16 mouse cellular contexts compared by ENCODE assay signal in genomic region chr6:146436916-146437496, GRCm38 (mm10).
DNase-seq lines count a peak whose midpoint lies in the region; ATAC-seq and TF ChIP-seq lines count a peak whose summit lies in the region.
"Had no signal": no experiment of that assay in that cellular context is flagged by ENCODE, and none has a peak within 500 bp of the region (broad histone marks: within the 10 kb centered on the region; RNA-seq: fewer than 3 reads in every experiment).

No protein-coding gene starts in this region.

- H3K27ac ChIP-seq in intestine, embryonic 14.5 days (ENCODE audit: low read depth): no peak overlapping the region
- no peak overlapping the region for H3K27ac ChIP-seq in intestine, embryonic 16.5 days (ENCODE audit: low read length)
- H3K27ac ChIP-seq in embryonic facial prominence, embryonic 11.5 days (replicated peaks; ENCODE audit: low read depth, low read length): no peak overlapping the region
- H3K27ac ChIP-seq in midbrain, embryonic 12.5 days (replicated peaks): no peak overlapping the region
- H3K27ac ChIP-seq in lung, postnatal 0 days (ENCODE audit: low read length): no peak overlapping the region
- H3K27ac ChIP-seq: embryonic facial prominence, embryonic 12.5 days; neural tube, embryonic 13.5 days had no signal

- TF ChIP-seq EP300 in lung, postnatal 0 days (IDR thresholded peaks at IDR 0.05): no peak

- WGBS in intestine, embryonic 14.5 days: 57% methylated on average over 12 of the region's 12 CpGs
- WGBS in intestine, embryonic 16.5 days: 61% methylated on average over 12 of the region's 12 CpGs
- WGBS in embryonic facial prominence, embryonic 11.5 days: 55% methylated on average over 12 of the region's 12 CpGs
- WGBS in midbrain, embryonic 12.5 days: 59% methylated on average over 12 of the region's 12 CpGs
- WGBS in lung, postnatal 0 days: 54% methylated on average over 12 of the region's 12 CpGs

- peak; percentile 56 for DNase-seq in intestine, embryonic 14.5 days (ENCODE audit: low spot score)
- peak; percentile 32 for DNase-seq in ES-CJ7 (ENCODE audit: low read depth, low spot score)
- DNase-seq in embryonic facial prominence, embryonic 11.5 days (ENCODE audit: low spot score): peak; percentile 31
- no peak for DNase-seq in thymus, postnatal 0 days (ENCODE audit: low spot score)
- no peak for DNase-seq in heart, postnatal 10 days
- no peak for DNase-seq in lung, postnatal 0 days (ENCODE audit: low spot score)
- DNase-seq: adrenal gland, postnatal 14 days; cerebellum, adult 11 months; heart, postnatal 14 days; kidney, postnatal 25 days; lung, postnatal 4 days had no signal

- no peak for ATAC-seq in intestine, embryonic 14.5 days (replicated peaks; ENCODE audit: low FRiP score, low TSS enrichment, low read depth)
- no peak for ATAC-seq in intestine, embryonic 16.5 days
- no peak for ATAC-seq in embryonic facial prominence, embryonic 11.5 days (replicated peaks; ENCODE audit: insufficient number of reproducible peaks, low FRiP score, low TSS enrichment, low read depth)
- peak; percentile 30; the same call in 1 of the 2 replicates for ATAC-seq in midbrain, embryonic 12.5 days (ENCODE audit: low FRiP score, low read depth)
- ATAC-seq in lung, postnatal 0 days: no peak
- ATAC-seq: forebrain, embryonic 16.5 days had no signal

- H3K9me3 ChIP-seq in intestine, embryonic 14.5 days (ENCODE audit: control insufficient read depth, low read length): no peaks in the 10 kb centered on the region
- H3K9me3 ChIP-seq in intestine, embryonic 16.5 days (ENCODE audit: control insufficient read depth, low read length): no peaks in the 10 kb centered on the region
- H3K9me3 ChIP-seq in embryonic facial prominence, embryonic 11.5 days (replicated peaks; ENCODE audit: control insufficient read depth, low read length): no peaks in the 10 kb centered on the region
- no peaks in the 10 kb centered on the region for H3K9me3 ChIP-seq in midbrain, embryonic 12.5 days
- no peaks in the 10 kb centered on the region for H3K9me3 ChIP-seq in lung, postnatal 0 days (ENCODE audit: low read length)
- H3K9me3 ChIP-seq: embryonic facial prominence, embryonic 12.5 days; neural tube, embryonic 13.5 days had no signal

- intact Hi-C loops in heart, postnatal 10 days (cut with DNase I): no loop called here

- no peak for TF ChIP-seq CTCF in lung, postnatal 0 days (IDR thresholded peaks at IDR 0.05)

- H3K36me3 ChIP-seq in intestine, embryonic 14.5 days (ENCODE audit: control insufficient read depth, insufficient read depth, low read length): no peaks in the 10 kb centered on the region
- no peaks in the 10 kb centered on the region for H3K36me3 ChIP-seq in intestine, embryonic 16.5 days (ENCODE audit: control insufficient read depth, insufficient read depth, low read length)
- no peaks in the 10 kb centered on the region for H3K36me3 ChIP-seq in embryonic facial prominence, embryonic 11.5 days (replicated peaks; ENCODE audit: control insufficient read depth, insufficient read depth, low read depth, low read length)
- H3K36me3 ChIP-seq in midbrain, embryonic 12.5 days: no peaks in the 10 kb centered on the region
- H3K36me3 ChIP-seq in lung, postnatal 0 days (ENCODE audit: insufficient read depth, low read length): no peaks in the 10 kb centered on the region
- H3K36me3 ChIP-seq: embryonic facial prominence, embryonic 12.5 days; neural tube, embryonic 13.5 days had no signal

- no peak overlapping the region for H3K4me2 ChIP-seq in intestine, embryonic 14.5 days (ENCODE audit: low read length)
- no peak overlapping the region for H3K4me2 ChIP-seq in intestine, embryonic 16.5 days (ENCODE audit: low read depth, low read length)
- no peak overlapping the region for H3K4me2 ChIP-seq in embryonic facial prominence, embryonic 11.5 days (ENCODE audit: low read depth, low read length)
- H3K4me2 ChIP-seq in midbrain, embryonic 12.5 days (replicated peaks): no peak overlapping the region
- no peak overlapping the region for H3K4me2 ChIP-seq in lung, postnatal 0 days (replicated peaks; ENCODE audit: low read depth, low read length)
- H3K4me2 ChIP-seq: embryonic facial prominence, embryonic 12.5 days; neural tube, embryonic 13.5 days had no signal

- H3K4me1 ChIP-seq in intestine, embryonic 14.5 days (replicated peaks; ENCODE audit: control insufficient read depth, insufficient read depth, low read length): 0 out of 2 replicates have a peak, but pooled peaks cover 2% of the 10 kb centered on the region
- 0 out of 2 replicates have a peak, but pooled peaks cover 3% of the 10 kb centered on the region for H3K4me1 ChIP-seq in intestine, embryonic 16.5 days (ENCODE audit: control insufficient read depth, insufficient read depth, low read length)
- no peaks in the 10 kb centered on the region for H3K4me1 ChIP-seq in embryonic facial prominence, embryonic 11.5 days (ENCODE audit: control insufficient read depth, insufficient read depth, low read length)
- H3K4me1 ChIP-seq in midbrain, embryonic 12.5 days: peaks cover 5% of the 10 kb centered on the region; the same call in 1 of the 2 replicates
- 0 out of 2 replicates have a peak, but pooled peaks cover 3% of the 10 kb centered on the region for H3K4me1 ChIP-seq in lung, postnatal 0 days (ENCODE audit: insufficient read depth, low read depth, low read length)
- H3K4me1 ChIP-seq: embryonic facial prominence, embryonic 12.5 days had no signal

- H3K4me3 ChIP-seq in intestine, embryonic 14.5 days (ENCODE audit: low read depth, low read length): no peak overlapping the region
- H3K4me3 ChIP-seq in intestine, embryonic 16.5 days (ENCODE audit: low read length): no peak overlapping the region
- H3K4me3 ChIP-seq in embryonic facial prominence, embryonic 11.5 days (ENCODE audit: low read depth, low read length): no peak overlapping the region
- H3K4me3 ChIP-seq in midbrain, embryonic 12.5 days: no peak overlapping the region
- H3K4me3 ChIP-seq in lung, postnatal 0 days (ENCODE audit: low read depth, low read length): no peak overlapping the region
- H3K4me3 ChIP-seq: embryonic facial prominence, embryonic 12.5 days; neural tube, embryonic 13.5 days had no signal

- H3K9ac ChIP-seq in intestine, embryonic 14.5 days (ENCODE audit: low read length): no peak overlapping the region
- H3K9ac ChIP-seq in intestine, embryonic 16.5 days (ENCODE audit: low read depth, low read length): no peak overlapping the region
- no peak overlapping the region for H3K9ac ChIP-seq in embryonic facial prominence, embryonic 11.5 days (replicated peaks; ENCODE audit: low read length)
- no peak overlapping the region for H3K9ac ChIP-seq in midbrain, embryonic 12.5 days (replicated peaks)
- no peak overlapping the region for H3K9ac ChIP-seq in lung, postnatal 0 days (replicated peaks; ENCODE audit: low read depth)
- H3K9ac ChIP-seq: embryonic facial prominence, embryonic 12.5 days; neural tube, embryonic 13.5 days had no signal

- no peaks in the 10 kb centered on the region for H3K27me3 ChIP-seq in intestine, embryonic 14.5 days (replicated peaks; ENCODE audit: control insufficient read depth, insufficient read depth, low read length)
- H3K27me3 ChIP-seq in intestine, embryonic 16.5 days (replicated peaks; ENCODE audit: control insufficient read depth, insufficient read depth, low read length): no peaks in the 10 kb centered on the region
- H3K27me3 ChIP-seq in embryonic facial prominence, embryonic 11.5 days (ENCODE audit: control insufficient read depth, insufficient read depth, low read length): no peaks in the 10 kb centered on the region
- H3K27me3 ChIP-seq in midbrain, embryonic 12.5 days: no peaks in the 10 kb centered on the region
- H3K27me3 ChIP-seq in lung, postnatal 0 days (replicated peaks; ENCODE audit: insufficient read depth, low read length): no peaks in the 10 kb centered on the region
- H3K27me3 ChIP-seq: embryonic facial prominence, embryonic 12.5 days; neural tube, embryonic 13.5 days had no signal

Comparison
In these comparisons a context has a peak if more than half of its experiments do, and no peak if none do; other contexts are left out.
1. DNase-seq: peak in intestine, embryonic 14.5 days (single experiment), ES-CJ7 (single experiment) and embryonic facial prominence, embryonic 11.5 days (single experiment); none in thymus, postnatal 0 days (single experiment), heart, postnatal 10 days (0 of 2) and lung, postnatal 0 days (single experiment).